Mouse (Mus musculus) cerebellum, adult 18-20 months (tissue): ENCODE data around the gene Nol6.

Experiments
- DNase-seq, 2 experiments: peaks; one replicate each; pipeline ENCODE4 v3.0.0; 2021

Nol6 gene

DNA sequence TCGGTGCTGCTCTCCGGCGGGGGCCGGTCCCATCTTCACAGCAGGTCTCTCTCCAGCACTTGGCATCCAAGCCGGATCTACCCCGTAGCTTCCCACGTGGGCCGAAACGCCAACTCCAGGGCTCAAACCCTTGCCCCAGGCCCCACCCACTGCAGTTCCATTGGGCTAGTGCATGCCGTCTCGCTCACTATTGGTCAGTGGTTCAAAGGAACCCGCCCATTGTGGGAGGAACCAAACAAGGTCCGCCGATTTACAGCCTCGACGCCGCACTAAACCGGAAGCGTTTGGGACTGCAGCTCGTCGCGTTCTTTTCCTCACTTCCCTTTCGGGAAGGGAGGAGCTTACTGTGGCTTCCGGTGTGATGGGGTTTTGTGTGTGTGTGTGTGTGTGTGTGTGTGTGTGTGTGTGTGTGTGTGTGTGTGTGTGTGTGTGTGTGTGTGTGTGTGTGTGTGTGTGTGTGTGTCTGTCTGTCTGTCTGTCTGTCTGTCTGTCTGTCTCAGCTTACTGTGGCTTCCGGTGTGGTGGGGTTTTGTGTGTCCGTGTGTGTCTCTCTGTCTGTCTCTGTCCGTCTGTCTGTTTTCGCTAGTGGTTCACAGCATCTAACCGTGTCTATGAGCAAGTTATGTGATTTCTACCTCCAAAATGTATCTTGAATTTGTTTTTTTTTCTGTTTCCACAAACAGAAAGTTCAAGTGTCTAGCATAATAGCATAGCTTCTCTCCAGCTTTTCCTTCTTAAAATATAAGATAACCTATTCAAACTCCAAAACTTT lies at the start of gene Nol6:
Nol6 (minus strand) TSS at position 276 of the 772 bp plus-strand sequence.
- peak; percentile 92 to 98 for DNase-seq

DNA sequence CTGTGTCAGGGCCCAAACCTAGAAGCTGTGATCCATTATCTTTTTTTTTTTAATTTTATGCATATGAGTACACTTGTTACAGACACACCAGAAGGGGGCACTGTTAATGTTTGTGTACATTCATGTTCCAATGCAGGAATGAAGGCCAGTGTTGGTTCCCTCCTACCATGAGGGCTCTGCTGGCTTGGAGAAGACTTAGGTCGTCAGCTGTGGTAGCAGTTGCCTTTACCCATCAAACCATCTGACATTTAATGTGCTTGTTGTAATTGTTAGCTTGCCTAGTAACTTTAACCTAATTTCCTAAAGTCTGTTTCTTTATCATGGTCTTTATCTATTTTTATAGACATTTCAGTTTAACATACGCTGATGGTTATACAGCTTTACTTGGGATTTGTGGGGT lies 46.7 kb upstream of the Nol6 start:
- DNase-seq: no peak

GRCm38 (mm10) chr4:41165693-41166475 lies 41.6 kb upstream of the Nol6 start:
- peak; percentile 89 to 91 for DNase-seq

GRCm38 (mm10) chr4:41164974-41165373 lies 40.7 kb upstream of the Nol6 start:
- peak; percentile 57 to 73 for DNase-seq

DNA sequence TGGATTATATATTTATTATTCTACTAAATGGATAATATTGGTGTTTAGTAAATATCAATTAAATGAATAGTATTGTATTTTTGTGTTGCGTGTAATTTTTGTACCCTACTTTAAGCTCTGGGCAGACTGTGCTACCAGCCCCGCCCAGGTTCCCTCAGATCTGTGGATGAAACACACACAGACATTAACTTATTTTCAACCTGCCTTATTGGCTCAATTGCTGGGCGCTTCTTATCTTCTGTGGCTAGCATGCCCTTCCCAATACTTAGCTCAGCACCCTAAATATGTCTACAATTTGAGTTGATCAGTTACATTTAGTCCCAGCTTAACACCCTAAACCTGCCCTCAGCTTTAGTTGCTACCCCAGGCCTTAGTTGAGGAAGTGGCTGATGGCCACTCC lies 37.0 kb upstream of the Nol6 start:
- no peak for DNase-seq

- DNase-seq: no peak
Measured at GRCm38 (mm10) chr4:41158251-41158650, 34.0 kb upstream of the Nol6 start.

DNA sequence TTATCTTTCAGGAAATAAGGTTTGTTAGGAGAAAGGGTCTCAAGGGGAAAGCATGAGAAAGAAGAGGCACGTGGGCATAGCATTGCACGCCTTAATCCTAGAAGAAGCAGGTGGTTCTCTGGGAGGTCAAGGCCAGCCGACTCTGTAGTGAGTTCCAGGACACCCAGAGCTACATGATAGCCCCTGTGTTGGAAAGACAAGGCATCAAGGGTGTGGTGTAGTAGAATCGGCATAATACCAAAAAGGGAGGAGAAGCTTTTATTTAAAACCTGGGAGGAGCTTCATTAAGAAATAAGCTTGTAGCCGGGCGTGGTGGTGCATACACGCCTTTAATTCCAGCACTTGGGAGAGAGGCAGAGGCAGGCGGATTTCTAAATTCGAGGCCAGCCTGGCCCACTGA lies 32.7 kb upstream of the Nol6 start:
- no peak for DNase-seq

DNA sequence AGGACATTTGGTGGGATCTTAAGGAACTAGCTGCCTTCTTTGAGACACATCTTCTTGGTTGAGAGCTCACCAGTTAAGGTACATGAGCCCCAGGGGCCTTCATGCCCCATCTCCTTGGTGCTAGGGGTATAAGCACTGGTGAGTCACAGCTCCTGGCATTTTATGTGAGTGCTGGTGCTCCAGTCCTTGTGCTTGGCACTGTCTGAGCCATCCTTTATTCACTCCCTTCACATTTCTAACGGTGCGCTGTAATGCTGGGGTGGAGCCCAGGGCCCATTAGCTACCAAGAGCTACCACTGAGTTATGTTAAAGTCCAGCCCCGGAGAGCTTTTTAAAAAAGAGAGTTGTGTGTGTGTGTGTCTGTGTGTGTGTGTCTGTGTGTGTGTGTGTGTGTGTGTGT lies 28.9 kb upstream of the Nol6 start:
- no peak for DNase-seq

DNA sequence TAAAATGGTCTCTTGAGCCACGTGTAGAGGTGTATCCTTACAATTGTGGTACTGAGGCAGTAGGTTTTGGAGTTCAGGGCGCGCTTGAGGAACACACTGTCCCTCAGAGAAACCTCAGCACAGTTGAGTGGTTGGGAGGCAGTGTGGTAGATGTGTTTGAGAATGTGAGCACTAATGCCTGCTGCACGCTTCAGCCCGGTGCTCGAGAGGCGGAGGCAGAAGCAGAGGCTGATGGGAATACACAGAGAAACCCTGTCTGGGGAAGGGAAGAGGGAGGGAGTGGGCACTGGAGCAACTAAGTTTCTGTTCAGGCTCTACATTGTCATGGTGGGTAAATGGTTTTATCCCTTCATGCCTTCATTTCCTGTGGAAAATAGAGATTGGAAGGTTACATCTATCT lies 26.9 kb upstream of the Nol6 start:
- DNase-seq: no peak

- no peak for DNase-seq
Measured at GRCm38 (mm10) chr4:41149891-41150290, 25.6 kb upstream of the Nol6 start.

- DNase-seq: no peak
Measured at GRCm38 (mm10) chr4:41142601-41143000, 18.3 kb upstream of the Nol6 start.

- peak in 1 of 2 experiments; percentile 31 for DNase-seq
Measured at GRCm38 (mm10) chr4:41140174-41140875, 16.1 kb upstream of the Nol6 start.

- no peak for DNase-seq
Measured at GRCm38 (mm10) chr4:41136811-41137210, 12.6 kb upstream of the Nol6 start.

GRCm38 (mm10) chr4:41136454-41136805 lies 12.2 kb upstream of the Nol6 start:
- peak; percentile 41 to 47 for DNase-seq

DNA sequence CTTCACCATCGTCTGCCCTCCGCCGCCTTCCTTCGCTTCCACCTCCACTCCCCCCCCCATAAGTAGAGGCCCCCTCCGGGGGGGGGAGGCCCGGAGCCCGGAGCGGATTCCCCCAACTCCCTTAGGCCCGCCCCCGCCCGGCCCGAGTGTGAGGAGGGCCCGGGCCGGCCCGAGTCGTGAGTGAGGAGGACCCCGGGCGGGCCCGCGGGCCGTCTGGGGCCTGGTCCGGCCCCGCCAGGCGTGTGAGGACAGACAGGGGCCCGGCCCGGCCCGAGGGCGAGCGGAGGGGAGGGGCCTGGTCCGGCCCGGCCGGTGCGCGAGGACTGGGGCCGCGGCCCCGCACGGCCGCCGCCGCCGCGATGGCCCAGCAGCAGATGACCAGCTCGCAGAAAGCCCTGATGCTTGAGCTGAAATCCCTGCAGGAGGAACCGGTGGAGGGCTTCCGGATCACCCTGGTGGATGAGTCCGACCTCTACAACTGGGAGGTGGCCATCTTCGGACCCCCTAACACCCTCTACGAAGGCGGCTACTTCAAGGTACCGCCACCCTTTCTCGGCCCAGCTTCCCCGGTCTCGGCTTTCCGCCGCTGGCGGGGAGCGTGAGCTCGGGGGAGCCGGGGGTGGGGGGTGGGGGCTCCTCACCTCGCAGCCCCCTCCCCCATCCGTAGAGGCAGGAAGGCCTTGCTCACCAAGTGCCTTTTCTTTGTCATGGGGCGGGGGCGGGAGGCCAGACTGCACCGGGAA lies 11.6 kb upstream of the Nol6 start, which contains the start of gene Ube2r2:
Ube2r2 (plus strand) TSS at position 33 of the 743 bp plus-strand sequence.
- peak; percentile 40 to 74 for DNase-seq

GRCm38 (mm10) chr4:41134935-41135710 lies 10.9 kb upstream of the Nol6 start:
- peak; percentile 65 to 83 for DNase-seq

DNA sequence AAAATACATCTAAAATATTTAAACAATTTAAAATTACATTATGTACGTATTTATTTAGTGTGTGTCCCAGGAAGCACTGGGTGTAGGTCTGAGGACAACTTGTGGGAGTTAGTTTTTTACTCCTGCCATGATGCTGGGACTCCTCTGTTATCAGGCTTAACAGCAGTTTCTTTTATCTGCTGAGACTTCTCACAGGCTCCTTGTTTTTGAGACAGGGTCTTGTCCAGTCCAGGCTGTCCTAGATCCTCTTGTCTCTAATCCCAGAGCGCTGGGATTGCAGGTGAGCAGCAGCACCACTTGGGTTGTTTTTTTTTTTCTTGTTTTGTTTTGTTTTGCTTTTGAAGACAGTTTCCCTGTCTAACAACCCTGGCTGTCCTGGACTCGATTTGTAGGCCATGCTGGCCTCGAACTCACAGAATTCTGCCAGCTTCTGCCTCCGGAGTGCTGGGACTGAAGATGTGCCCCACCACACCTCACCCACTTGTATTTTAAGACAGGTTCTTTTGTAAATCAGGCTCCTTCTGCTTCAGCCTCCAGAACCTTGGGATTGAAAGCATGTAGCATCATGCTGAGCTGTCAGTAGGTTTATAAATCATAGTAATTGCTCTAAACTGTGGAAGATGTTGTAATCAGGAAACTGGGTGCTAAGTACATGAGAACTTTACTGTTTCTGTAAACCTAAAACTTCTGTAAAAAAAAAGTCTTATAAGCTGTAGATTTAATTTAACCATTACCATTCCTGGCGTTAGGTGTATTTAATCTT lies 9.5 kb upstream of the Nol6 start:
- DNase-seq: no peak

DNA sequence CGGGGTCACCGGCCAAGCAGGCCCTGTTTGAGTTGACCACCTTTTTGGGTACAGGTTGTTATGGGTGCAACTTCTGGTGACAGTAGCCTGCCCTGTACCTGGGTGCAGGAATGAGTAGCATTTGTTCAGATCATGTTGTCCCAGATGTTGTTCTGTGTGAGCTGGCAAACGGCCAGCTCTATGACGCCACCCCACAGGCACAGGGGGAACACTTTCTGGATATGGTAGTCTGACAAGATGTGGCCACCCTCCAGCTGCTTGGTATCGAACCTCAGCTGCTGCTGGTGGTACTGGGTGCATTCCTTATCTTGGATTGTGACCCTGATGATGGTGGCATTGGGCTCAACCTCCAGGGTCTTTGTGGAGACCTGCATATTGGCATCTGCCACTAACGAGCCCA lies 8.2 kb upstream of the Nol6 start:
- no peak for DNase-seq

DNA sequence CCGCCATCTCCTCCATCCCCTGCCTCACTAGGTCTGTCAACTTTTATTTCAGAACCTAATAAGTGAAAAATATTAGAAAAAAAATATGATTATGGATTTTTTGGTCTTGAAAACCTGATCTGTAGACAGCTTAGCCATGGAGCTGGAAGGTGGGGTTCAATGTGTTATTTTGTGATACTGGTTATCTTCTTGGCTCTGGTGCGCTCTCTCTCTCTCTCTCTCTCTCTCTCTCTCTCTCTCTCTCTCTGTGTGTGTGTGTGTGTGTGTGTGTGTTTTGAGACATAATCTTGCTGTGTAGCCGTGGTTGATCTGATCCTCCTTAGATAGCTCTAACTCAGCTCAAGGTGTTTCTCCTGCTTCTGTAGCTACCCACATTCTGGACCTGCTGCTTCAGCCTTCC lies 5.6 kb upstream of the Nol6 start:
- no peak for DNase-seq

DNA sequence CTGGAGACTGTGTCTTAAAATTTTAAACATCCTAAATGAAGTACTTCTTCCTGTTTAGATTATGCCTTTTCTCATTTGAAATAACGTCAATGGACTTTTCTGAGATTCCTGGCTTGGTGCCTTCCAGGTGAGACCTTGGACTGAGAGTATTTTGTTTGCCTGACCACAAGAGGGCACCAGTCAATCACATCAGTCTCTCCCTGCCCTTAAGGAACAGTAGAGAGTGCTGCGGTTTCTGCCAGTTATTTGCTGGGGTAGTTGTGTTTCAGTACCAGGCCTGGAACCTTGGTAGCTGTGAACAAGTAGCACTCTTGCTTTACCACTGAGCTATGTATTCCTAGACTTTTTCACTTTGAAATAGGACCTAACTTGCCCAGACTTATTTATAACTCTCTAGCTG lies 5.2 kb upstream of the Nol6 start:
- DNase-seq: peak; percentile 73 to 76

GRCm38 (mm10) chr4:41118706-41119292 lies 5.5 kb downstream of the Nol6 start:
- DNase-seq: peak; percentile 37 to 66
